Mouse (Mus musculus): Measurements from ENCODE around the gene Krtap24-1.

Krtap24-1 gene

DNA sequence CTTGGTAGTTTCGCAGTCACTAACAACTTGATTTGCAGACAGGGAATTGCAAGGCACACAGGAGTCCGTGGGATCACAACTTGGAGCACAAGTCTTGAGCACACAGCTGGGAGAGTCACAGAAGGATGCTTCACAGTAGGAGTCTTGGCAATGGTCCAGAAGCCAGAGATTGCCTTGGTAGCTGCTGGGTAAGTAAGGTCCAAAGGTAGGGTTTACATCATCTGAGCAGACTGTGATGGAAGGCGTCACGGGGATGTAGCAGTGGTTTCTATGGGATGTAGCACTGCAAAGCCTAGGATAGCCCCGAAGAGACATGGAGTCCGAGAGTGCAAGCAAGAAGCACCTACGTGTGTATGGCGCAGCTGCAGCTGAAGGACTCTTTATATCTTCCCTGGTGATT lies at the start of gene Krtap24-1:
Gene Krtap24-1, minus strand, starts transcription at position 358 of the 400 bp plus-strand sequence.
- peak in 1 of 2 experiments; percentile 8 for DNase-seq

DNA sequence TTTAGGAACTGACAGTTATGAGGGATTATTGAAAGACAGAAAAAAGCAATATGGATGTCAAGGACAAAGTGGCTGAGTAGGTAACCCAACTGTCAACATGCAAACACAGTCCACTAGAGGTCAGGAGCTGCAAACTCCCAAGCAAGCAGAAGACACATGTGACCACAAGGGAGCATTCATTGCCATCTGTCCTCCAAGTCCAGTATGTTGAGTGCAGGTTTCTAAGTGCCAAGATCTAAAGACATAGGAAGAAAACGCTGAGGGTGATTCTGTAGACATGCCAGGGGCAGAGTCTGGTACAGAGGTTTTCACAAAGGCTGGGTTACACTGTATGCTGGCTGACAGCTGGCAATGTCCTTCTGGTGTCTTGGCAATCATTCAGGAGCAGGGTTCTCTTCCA lies 45.3 kb upstream of the Krtap24-1 start:
- peak in 1 of 2 experiments; percentile 10 for DNase-seq

DNA sequence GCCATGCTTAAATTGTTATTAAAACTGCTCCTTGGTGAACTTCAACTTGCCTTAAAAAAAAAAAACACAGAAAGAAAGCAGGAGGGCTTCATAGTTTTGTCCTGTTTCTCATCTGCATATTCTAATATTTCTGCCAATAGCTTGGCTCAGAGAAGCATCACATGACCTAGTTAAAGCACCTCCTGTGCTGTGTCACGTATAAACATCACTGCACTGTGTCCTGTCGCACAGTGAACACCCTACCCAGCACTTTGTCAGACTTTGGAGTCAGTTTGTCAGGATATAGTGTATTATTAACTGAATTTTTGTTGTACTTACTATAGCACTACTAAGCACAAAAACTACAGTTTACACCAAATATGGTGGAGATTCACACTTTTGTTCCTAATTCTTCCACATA lies 39.9 kb upstream of the Krtap24-1 start:
- no peak for DNase-seq

DNA sequence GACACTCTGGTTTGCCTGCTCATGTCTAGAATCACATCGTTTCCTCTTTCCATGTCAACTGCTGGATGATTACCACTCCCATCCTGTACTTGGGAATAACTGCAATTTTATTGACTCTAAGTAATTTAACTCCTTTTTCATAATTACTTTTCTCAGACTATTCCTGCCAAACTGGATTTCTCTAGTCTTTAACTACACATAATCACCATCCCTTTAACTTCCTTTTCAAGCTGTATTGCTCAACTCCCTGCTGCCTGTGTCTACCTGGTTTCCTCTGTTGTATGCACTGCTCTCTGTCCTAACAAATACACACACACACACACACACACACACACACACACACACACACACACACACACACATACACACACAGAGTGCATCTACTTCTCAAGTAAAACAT lies 39.0 kb upstream of the Krtap24-1 start:
- DNase-seq: no peak

DNA sequence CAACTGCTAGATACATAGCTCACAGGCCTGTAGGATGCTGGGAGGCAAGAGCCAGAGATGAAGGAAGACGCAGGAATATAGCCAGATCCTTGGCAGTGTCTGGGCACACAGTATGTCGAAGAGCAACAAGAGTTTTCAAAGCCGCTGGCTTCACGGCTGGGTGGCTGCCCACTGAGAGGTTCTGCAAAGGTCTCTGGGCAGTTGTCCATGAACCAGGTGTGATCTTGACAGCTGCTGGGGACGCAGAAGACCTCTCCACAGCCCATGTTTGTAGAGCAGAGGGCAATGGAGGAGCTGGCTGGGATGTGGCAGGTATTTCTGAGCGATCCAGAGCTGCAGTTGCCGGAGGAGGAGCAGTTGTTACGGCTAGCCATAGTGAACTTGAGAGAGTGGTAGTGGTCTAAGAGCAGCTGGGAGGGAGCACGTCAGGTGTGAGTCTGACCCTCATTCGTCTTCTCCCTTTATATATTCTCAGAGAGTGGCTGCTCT lies 35.3 kb upstream of the Krtap24-1 start, which contains the start of gene Krtap26-1:
Gene Krtap26-1, minus strand, starts transcription at position 439 of the 489 bp plus-strand sequence.
- DNase-seq: peak in 1 of 2 experiments; percentile 3

DNA sequence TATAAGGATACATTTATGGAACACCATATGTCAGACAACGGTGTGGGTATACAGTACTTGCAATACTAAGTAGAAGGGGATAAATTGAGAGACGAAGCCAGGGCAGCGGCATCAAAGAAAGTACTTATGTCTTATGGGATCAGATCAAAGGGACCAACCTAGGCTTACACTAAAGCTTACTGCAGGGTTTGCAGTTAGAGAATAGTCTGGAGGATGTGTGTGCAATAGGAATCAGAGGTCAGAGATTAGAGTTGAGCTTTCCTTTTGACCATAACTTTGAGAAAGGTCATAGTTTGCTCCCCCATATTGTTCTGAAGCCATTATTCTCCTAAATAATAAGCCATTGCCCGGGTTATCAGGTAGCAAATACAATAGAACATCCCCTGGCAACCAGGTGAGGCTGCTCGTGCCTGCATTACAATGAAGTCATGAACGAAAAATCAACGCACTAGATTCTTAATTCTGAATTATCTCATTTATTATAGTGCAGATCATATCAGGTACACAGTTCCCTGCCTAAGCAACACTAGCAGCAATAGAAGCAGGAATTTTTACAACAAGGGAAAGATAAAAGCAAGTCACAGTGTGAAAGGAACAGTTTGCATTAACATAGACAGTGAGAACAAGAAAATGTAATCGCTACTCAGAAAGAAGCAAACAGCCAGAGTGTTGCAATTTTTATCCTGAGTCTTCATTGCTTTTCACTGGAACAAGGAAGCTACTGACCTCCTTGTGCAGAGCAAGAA lies 34.5 kb upstream of the Krtap24-1 start:
- DNase-seq: no peak

DNA sequence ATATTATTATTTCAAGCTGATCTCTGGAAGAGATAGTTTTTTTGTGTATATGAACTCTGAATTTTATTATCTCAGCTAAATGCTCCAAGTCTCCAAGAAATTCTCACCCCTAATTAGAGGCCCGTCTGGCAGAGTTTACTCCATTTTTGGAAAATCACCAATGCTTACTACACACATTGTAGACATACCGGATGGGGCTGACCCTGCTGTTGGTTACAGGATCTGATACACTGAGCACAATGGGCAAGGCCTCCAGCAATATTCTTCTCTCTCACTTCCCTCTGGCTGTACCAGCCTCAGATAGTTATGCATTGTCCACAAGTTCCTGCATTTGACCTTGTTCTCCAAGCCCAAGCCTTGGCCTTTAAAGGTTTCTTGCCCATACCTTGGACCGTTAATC lies 28.0 kb upstream of the Krtap24-1 start:
- DNase-seq: no peak

DNA sequence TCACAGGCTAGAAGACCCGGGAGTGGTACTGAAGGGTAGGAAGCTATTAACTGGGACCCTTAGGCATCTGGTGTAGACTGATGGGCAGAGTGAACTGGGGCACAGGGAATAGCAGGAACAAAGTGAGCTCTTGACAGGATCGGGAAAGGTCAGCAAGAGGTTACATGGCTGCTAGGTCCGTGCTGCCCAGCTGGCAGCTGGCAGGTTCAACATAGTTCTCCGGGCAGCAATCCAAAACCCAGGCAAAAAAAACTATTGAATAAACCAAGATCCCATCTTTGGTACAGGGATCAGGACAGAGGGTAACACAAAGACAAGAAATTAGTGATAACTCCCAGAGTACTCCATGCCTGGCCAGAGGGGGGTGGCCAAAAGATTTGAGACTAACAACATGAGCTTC lies 23.1 kb upstream of the Krtap24-1 start:
- peak in 1 of 2 experiments; percentile 3 for DNase-seq

DNA sequence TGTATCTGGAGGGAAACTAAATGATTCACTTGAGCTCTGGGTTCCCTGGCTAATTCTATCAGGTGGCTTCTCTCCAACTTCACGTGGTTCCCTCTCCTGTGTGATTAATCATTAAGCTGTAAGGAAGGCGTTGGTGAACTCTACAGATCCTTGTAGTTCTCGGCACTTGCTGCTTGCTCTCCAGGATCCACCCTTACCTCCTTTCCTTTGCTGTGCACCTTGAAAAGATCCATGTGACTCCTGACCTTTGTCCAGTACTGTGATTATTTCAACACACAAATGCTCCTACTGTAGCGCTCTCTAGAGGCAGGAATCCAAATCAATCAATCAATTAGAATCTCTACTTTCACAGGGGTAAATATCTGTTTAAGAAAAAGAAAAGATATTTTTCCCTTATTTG lies 19.4 kb upstream of the Krtap24-1 start:
- peak; percentile 2 to 9 for DNase-seq

DNA sequence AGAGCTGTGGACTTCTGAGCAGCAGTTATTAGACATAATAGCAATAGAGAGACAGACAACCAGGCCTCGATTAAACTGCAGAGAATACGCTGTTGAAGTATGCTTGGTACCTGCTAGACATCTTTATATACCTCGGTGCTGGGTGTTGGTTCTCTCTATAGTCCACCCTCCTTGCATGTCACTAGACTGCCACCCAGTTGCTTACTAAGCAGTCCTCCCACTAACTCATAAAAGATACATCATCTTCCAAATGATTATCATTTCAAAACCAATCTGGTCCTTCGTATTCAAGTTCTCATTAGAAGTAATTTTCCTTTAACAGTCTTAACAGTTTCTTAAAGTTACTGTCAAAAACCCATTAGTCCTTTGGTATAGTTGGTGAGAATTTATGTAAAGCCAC lies 15.5 kb upstream of the Krtap24-1 start, which contains the start of gene 2310079G19Rik:
Gene 2310079G19Rik, minus strand, starts transcription at position 101 of the 400 bp plus-strand sequence.
- DNase-seq: no peak

DNA sequence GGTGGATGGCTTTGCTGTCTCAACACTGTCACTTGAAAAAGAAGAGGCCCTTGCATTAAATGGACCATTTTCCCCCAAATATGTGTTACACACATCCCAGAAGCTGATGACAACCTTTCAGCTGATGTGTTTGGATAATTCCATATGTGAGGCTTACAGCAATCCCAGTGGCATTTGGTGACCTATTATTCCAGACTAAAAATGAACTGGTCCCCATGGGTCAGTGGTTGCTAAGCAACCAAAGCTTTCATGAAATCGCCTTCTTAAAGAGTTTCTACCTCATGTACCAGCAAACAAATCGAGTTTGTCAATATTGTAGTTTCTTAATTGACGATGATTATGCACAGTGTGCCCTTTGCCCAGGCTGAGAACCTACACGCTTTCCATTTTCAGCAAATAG lies 633 bp upstream of the Krtap24-1 start:
- DNase-seq: no peak

DNA sequence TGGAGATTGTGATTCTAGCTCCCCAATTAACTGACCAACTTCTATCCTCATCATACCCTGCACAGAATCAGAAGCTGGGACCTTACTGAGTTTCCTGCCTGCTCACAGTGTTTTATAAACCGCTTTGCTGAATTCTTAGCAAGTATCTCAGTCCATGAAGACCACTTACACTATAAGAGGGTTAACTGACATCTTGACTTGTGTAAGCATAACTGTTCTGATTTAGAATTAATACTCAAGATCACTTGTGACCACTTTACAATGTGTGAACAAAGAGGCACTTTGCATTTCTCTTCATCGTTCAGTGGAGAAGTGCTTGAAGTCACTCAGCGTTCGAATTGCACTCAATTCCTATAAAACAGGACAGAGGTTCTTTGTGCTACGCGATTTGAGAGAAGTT lies 7.5 kb downstream of the Krtap24-1 start:
- DNase-seq: no peak

DNA sequence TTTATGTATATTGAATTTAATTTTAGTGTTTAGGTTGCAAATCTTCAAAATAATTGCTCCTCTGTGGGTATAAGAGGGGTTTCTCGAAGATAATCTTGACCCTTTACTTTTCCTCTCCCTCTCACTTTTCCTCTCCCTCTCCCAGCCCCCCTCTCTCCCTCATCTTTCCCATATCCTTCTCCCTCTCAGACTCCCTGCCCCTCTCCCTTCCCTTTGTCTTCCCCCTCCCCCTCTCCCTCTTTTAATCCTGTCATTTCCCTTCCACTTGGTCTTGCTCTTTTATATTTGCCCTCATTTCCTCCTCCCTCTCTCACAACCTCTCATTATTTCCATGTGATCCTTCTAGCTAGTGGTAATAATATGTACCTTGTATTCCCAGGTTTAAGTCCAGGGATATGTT lies 9.6 kb downstream of the Krtap24-1 start:
- DNase-seq: no peak

DNA sequence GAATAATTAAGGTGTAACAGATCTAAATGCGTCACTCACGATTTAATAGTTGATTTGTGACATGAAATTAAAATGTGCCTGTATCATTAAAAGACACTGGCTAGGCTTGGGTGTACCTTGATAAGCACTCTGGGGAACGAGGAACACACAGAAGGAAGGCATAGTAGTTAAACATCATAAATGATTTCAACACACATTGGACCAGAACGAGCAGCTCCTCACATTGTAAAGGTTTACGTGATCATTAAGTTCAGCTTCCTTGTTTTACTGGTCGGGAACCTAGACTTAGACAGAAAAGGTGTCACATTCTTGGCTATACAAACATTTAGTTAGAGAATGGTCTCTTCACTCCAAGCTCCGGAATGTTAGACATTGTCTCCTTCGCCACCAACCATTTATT lies 11.8 kb downstream of the Krtap24-1 start:
- DNase-seq: no peak

DNA sequence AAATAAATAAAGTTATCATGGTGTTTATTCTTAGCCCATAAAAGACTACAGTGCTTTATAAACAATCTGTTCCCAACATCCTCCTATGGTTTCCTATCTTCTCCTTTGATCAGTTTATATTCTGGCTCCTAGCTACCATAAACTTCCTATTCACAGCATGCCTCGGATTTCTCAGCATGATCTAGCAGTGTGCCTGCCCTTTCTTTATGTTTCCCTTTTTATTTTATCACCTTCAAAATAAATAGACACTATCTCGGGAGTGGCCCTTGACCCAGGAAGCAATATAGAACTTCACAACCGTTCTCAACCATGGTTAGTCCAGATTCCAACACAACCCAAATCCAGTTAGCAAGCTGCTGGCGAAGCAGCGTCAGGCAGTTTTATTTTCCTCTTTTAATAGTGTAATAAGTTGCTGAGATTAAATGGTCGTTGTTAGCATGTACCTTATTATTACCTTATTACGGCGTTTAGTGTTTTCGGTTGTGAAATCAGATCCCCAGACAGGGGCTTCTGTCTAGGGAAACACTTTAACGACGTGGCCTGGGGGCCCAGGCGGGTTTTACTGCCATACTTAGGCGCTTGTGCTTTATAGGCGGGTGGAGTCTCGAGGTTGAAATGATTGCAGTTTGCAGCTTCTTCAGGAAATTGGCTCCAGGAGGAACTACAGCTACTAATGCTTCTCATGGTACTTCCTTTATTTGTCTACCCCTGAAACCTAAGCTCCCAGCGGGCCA lies 12.4 kb downstream of the Krtap24-1 start:
- peak in 1 of 2 experiments; percentile 6 for DNase-seq

DNA sequence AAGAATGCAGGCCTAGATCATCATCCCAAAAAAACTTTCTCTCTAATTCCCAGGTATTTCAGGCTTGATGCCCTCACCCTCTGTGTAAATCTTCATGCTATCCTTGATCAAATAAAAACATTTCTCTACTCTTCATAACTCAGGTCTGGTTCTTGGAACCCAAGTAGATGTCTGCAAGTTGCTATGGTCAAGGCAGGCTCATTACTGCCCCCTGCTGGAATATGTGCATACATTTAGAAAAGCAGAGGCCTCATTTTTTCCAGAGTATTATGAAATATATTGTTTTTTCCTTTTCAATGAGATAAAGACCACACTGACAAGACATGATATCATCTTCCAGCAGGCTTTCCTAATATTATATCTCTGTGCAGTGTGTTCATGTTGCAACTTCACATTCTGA lies 19.3 kb downstream of the Krtap24-1 start:
- peak; percentile 24 to 32 for DNase-seq

DNA sequence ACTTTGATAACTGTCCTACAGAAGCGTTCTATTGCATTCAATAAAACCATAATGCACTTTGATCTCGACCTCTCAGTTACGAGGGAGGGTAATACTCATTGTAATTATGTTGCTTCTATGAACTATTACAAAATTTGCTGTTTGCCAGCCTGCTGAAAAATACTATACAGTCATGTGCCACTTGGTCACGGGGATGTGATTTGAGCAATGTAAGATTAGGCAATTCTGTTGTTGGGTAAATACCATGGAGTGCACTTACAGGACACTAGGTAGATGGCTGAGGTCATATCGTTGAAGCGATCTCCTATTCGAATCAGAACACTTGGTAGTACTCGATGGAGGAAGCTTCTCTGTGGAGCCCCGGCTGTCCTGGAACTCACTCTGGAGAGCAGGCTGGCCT lies 28.7 kb downstream of the Krtap24-1 start:
- DNase-seq: no peak

DNA sequence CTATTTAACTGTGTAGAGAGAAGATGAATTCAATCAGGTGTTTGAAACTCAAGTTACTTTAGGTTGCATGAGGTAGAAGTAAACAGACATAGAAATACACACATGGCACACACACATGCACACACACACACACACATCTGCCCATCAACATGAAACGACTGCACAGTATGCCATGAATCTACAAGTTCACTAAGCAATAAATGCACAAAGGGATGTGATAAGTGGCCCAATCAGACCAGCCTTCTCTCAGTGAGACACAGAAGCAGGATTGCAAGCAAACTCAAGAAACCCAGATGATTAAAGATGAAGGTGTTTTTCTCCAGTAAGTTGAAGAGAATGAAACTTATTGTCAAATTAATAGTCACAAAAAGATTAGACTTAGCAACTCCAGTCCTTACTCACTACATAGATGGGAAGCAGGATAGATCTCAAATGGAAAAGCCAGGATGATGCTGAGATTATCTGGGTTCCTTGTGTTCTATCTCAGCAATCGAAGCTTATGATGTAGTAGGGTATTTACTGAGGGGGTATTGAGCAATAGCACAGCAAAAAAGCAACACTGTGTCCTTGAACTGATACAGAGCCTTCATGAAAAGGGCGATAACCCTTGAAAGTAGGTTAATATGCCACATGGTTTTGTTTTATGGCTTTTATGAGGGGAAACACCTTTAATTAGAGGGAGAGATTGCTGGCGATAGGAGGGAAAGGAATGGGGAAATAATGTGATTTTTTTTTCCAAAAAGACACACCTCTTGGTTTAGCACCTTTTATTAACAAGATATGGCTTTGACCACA lies 36.0 kb downstream of the Krtap24-1 start:
- no peak for DNase-seq

DNA sequence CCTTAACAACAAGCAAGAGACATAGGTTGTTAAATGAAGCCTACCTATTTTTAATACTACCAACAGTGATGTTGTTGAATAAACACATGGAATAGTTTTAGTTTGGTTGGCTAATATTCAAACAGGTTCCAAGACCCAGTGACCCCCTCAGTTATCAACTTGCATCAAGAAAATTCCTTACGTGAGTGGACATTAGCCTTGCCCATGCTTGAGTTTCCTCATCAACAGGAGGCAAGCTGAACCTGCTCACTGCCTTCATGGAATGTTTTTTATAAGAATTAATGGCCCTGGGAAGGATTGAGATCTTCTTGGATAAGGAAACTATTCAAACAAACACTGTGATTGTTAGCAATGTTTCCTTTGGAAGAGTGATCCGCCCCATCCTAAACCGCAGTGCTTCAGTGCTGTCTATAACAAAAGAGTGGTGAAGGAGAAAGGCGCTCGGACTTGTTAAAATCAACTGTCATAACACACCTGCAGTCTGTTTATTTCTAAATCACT lies 39.1 kb downstream of the Krtap24-1 start:
- DNase-seq: no peak

DNA sequence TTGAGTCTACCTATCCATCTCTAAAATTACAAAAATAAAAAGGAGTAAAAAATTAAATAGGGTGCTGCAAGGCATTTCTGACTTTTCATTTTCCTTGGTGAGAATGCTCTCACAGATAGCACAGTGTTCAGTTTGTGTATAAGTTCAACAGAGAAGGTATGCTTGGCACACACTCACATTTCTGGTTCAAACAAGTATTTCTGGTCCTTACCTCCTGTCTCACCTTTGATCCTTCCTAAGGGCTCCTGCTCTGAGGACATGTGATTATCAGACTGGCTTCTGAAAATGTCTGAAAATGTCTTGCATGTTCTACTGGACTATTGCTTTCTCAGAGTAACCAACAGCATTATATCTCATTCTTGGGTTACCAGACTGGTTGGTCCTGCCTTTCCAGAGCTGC lies 41.9 kb downstream of the Krtap24-1 start:
- DNase-seq: no peak

DNA sequence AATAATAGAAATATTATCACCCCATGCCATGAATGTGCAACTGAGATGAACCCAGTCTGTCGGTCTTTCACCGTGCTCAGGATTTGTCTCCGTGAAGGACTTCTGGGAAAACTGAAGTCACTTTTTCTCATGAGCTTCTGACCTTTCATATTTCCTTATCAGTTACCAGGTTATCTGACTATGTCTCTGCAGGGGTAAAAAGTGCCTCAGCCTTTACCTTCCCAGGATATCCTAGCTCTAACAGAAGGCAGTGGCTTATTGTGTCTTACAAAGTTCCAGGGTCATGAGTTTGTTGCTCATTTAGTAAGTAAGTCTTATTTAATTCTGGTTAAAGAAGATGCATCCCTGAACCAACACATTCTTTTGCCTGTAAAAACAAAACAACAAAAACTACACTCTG lies 42.3 kb downstream of the Krtap24-1 start:
- no peak for DNase-seq

DNA sequence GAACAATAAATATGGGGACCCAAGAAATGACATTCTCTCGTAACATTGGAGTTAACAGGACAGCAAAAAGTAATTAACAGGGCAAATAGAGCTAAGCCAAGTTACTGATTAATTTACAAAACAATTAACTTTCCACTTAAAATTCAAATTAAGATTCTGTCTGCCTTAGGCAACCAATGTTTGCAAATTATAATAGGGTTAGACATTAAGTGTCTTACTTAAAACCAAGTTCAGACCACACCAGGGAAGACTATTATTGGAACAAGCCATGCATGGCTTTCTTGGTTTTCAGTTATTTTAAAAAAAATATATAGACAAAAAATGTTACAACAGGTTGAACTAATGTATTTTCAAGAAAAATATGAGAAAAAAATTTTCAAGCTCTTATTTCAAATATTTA lies 43.0 kb downstream of the Krtap24-1 start:
- no peak for DNase-seq

Data from kidney, postnatal 4 days (tissue).